Mouse (Mus musculus): ENCODE measurements around the gene Cdk12.
A peak's percentile ranks its signal among the peaks of the same experiment; 100 is the strongest.

DNA sequence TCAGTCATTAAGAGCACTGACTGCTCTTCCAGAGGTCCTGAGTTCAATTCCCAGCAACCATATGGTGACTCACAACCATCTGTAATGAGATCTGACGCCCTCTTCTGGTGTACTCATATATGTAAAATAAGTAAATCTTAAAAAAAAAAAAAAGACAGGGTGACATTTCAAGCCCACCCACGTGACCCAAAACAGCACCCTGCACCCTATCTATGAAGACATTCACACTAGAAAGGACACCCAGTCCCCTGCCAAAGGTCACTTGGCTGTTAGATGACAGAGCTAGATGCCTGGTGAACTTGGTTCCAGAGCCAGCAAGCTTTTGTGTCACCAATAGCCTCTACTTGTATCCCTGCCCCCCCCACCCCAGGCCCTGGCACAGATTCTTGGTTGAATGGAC is 90.2 kb downstream of the Cdk12 start:
- TF ChIP-seq ZC3H11A (IDR thresholded peaks at IDR 0.05; ENCODE audit: borderline replicate concordance, low read depth, low read length) (no peak), CHD2 (IDR thresholded peaks at IDR 0.05; ENCODE audit: low read depth, low read length) (no peak), ZNF384 (IDR thresholded peaks at IDR 0.05; ENCODE audit: low read depth, low read length) (peak; percentile 64; the same call in 1 of the 2 replicates)

Data from ES-E14 (cell line).